Mouse (Mus musculus) ES-E14 (cell line): ENCODE measurements around the gene Btbd11. TPM values are rescaled to one million over a fixed set of nuclear protein-coding genes. Genes with fewer than 3 reads are reported as not detected.
A peak's percentile ranks its signal among the peaks of the same experiment; 100 is the strongest.

ENCODE experiments used
- DNase-seq: peaks from one replicate; pipeline ENCODE4 v3.0.0-alpha.2; 2013; ENCODE audit warnings: low read depth, low spot score
- H3K27ac ChIP-seq: 2 replicates; pipeline ENCODE4 v1.5.1; 2012; ENCODE audit warnings: low read depth, mild to moderate bottlenecking, low read length, moderate library complexity, mixed read lengths; ENCODE audit not compliant: poor library complexity, insufficient read depth, severe bottlenecking
- H3K36me3 ChIP-seq: 2 replicates; pipeline ENCODE4 v1.6.1; 2012; ENCODE audit warnings: mild to moderate bottlenecking, low read length, moderate library complexity, mixed read lengths; ENCODE audit not compliant: control insufficient read depth, poor library complexity, insufficient read depth, severe bottlenecking
- H3K4me1 ChIP-seq, 2 experiments: fragments of 150-350 bp in 1 of 2; sonication (generic) in 1 of 2; 2 replicates each; pipeline ENCODE4 v1.6.1; 2012; ENCODE audit warnings: low read length in 2 of 2, mild to moderate bottlenecking in 1 of 2, mixed read lengths in 1 of 2; ENCODE audit not compliant: control insufficient read depth in 2 of 2, insufficient read depth in 2 of 2, poor library complexity in 1 of 2
- H3K4me3 ChIP-seq, 2 experiments: fragments of 150-350 bp in 1 of 2; sonication (generic) in 1 of 2; 2 replicates each; pipeline ENCODE4 v1.5.1; 2012; ENCODE audit warnings: low read length in 2 of 2, low read depth in 1 of 2, mild to moderate bottlenecking in 1 of 2, mixed read lengths in 1 of 2; ENCODE audit not compliant: insufficient read depth in 1 of 2, poor library complexity in 1 of 2, severe bottlenecking in 1 of 2
- H3K9ac ChIP-seq: 2 replicates; pipeline ENCODE4 v1.6.1; 2012; ENCODE audit warnings: low read depth, mild to moderate bottlenecking, low read length, mixed read lengths; ENCODE audit not compliant: poor library complexity, insufficient read depth, severe bottlenecking
- H3K9me3 ChIP-seq: fragments of 150-350 bp; sonication (generic); 2 replicates; pipeline ENCODE4 v1.6.1; 2012; ENCODE audit warnings: low read depth, mild to moderate bottlenecking, low read length; ENCODE audit not compliant: control insufficient read depth, insufficient read depth
- CHD2 ChIP-seq: IDR thresholded peaks from 2 replicates; pipeline ENCODE4 v1.6.1; 2014; ENCODE audit warnings: mild to moderate bottlenecking, low read depth, low read length, inconsistent platforms
- HCFC1 ChIP-seq: IDR thresholded peaks from 2 replicates; pipeline ENCODE4 v1.6.1; 2012; ENCODE audit warnings: low read length, inconsistent platforms, borderline replicate concordance; ENCODE audit not compliant: insufficient read depth
- MAFK ChIP-seq: IDR thresholded peaks from 2 replicates; pipeline ENCODE4 v1.6.1; 2014; ENCODE audit warnings: mild to moderate bottlenecking, low read depth, low read length, inconsistent platforms; ENCODE audit not compliant: insufficient read depth
- ZC3H11A ChIP-seq: IDR thresholded peaks from 2 replicates; pipeline ENCODE4 v1.6.1; 2012; ENCODE audit warnings: low read depth, mild to moderate bottlenecking, inconsistent platforms, low read length, borderline replicate concordance
- ZNF384 ChIP-seq: IDR thresholded peaks from 2 replicates; pipeline ENCODE4 v1.6.1; 2012; ENCODE audit warnings: low read depth, low read length, inconsistent platforms
- in situ Hi-C, 2 experiments: fragments of 600-800 bp; cut with MboI; formaldehyde crosslinking; loops; one replicate each; pipeline ENCODE4 v1.15.1; 2025; ENCODE audit warnings: low sequenced_read_pairs in 2 of 2, inconsistent platforms in 1 of 2; ENCODE audit not compliant: unreplicated experiment in 2 of 2
- total RNA-seq: library from RNA; depleted of rRNA; stranded (reverse); fragments of 300-350 nt; gene quantifications from 2 replicates; pipeline ENCODE4 v1.2.3, GENCODE M21; 2012

Btbd11 gene
- total RNA-seq, 1 experiment: 9.9 TPM

DNA sequence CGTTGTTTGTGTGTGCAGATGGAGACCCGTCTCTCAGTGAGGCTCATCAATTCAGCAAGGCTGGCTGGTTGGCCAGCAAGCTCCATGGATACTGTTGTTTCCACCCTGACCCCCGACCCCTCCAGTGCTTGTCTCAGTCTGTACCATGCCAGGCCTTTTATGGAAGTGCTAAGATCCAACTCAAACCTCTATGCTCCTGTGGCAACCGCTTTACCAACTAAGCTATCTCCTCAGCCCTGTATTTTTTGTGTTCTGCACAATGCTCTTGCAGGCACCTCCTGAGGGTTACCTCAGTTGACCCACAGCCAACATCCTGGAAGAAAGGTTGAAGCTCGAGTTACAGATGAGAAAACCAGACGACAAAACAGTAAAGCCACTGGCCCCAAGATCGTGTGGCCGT, 230.5 kb downstream of the Btbd11 start:
- DNase-seq: no peak
- TF ChIP-seq ZC3H11A: no peak
- TF ChIP-seq MAFK: no peak
- no peak for TF ChIP-seq HCFC1
- TF ChIP-seq ZNF384: no peak
- no peak for TF ChIP-seq CHD2
- Histone ChIP-seq H3K4me1 (peaks cover 2 to 11% of the 10 kb centered on the region in 2 experiments; a peak in 1 of 4 replicates), H3K36me3 (no peaks in the 10 kb centered on the region), H3K9ac (no peak overlapping the region), H3K4me3 (no peak overlapping the region), H3K27ac (no peak overlapping the region), H3K9me3 (no peaks in the 10 kb centered on the region)
- in situ Hi-C loops: no loop called here

DNA sequence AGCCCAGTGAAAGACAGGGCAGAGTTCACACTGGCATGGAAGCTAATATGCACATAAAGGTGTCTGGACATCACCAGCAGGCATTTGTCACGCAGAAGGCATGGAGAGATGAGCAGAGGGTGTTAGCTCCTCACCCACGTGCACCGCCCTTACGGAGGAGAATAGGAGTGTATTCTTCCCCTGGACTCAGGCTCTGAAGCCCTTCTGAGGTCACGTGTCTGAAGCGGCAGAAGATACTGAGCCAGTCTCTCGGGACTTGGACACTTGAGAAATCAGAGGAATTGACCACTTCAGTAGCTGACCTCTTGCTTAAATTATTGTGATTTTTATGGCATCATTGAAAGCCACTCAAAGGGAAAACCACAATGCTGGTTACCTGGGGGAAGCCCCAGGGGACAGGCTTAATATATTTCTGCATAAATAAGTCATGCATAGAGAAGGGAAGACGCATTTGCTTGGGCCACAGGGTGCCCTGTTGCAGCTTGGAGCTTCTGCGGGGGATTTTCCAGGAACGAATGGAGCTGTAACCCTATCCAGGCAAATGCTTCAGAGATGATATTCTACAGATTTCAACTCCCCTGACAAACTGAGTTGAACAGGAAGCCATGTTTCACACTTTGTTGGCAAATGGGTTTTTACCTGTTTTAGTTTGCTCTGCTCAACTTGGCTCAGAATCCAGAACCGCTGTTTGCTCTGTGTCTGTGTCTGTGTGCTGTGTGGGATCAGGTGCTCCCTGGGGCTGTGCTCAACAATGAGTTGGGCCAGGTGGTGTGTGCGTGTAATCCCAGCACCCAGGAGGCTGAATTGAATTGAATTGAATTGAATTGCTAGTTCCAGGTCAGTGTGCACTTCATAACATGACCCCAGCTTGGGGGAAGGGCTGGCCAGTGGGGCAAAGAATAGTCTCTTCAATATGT, 231.1 kb downstream of the Btbd11 start:
- no peak overlapping the region for H3K27ac ChIP-seq
- H3K9ac ChIP-seq: no peak overlapping the region
- in situ Hi-C loops: no loop called here
- no peak overlapping the region for H3K4me3 ChIP-seq
- no peaks in the 10 kb centered on the region for H3K36me3 ChIP-seq
- H3K9me3 ChIP-seq: no peaks in the 10 kb centered on the region
- no peak for TF ChIP-seq MAFK
- no peak for TF ChIP-seq CHD2
- no peak for TF ChIP-seq HCFC1
- no peak for TF ChIP-seq ZNF384
- TF ChIP-seq ZC3H11A: no peak
- peaks cover 2 to 11% of the 10 kb centered on the region in 2 experiments; a peak in 1 of 4 replicates for H3K4me1 ChIP-seq
- no peak for DNase-seq

DNA sequence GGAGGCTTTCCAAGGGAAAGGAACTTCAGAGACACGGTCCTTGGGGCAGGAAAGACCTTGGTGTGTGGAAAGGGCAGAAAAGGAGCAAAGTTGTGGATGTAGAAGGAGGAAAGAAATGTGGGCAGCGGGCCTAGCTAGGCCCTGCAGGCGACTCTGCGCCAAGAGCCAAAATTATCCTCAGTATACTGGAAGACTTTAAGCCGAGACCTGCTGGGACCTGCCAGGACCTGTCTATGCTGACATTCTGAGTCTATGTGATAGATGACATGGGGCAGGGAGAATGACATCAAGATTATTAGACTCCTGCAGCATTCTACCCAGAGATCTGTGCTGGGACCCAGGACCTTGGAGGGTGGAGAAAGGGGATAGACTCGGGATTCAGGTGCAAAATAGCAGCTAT, 234.5 kb downstream of the Btbd11 start:
- Histone ChIP-seq H3K27ac (no peak overlapping the region), H3K9me3 (no peaks in the 10 kb centered on the region), H3K4me3 (no peak overlapping the region), H3K36me3 (no peaks in the 10 kb centered on the region), H3K9ac (no peak overlapping the region), H3K4me1 (peaks cover 3 to 11% of the 10 kb centered on the region in 2 experiments; a peak in 2 of 4 replicates)
- in situ Hi-C loops: no loop called here
- no peak for DNase-seq
- TF ChIP-seq HCFC1 (no peak), ZNF384 (no peak), ZC3H11A (no peak), CHD2 (no peak), MAFK (no peak)

DNA sequence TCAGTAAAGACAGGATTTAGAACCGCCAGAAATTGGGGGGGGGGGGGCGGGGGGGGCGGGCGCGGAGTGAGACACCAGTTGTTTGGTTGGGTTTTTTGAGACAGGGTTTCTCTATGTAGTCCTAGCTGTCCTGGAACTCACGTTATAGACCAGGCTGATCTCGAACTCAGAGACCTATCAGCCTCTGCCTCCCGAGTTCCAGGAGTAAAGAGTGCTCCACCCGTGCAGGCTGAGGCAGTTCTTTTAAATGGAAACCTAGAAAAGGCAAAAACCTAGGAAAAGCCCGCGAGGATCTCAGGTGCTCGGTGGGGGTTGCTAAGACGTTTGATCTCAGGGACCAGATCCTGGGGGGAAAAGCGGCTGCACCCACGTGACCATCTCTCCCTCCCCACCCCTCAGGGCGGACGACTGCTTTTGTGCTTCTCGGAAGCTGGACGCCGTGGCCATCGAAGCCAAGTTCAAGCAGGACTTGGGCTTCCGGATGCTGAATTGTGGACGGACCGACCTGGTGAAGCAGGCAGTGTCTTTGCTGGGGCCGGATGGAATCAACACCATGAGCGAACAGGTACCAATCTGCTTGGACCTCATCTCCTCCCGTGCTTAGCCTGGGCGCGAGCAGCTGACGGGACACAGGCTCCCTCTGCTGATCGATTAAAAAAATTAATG, 238.0 kb downstream of the Btbd11 start:
- in situ Hi-C loops: loop anchor here in 1 of 2 experiments (25.0 kb wide), 1 partner anchor 412 kb away; no protein-coding TSS in a partner anchor
- TF ChIP-seq ZC3H11A (peak; percentile 85), HCFC1 (no peak)
- no peaks in the 10 kb centered on the region for H3K36me3 ChIP-seq
- peak overlapping the region; percentile 58 for H3K9ac ChIP-seq
- peak overlapping the region; percentile 43 to 83 for H3K4me3 ChIP-seq
- no peak overlapping the region for H3K27ac ChIP-seq
- no peak for DNase-seq
- peaks cover 3 to 4% of the 10 kb centered on the region in 2 experiments; a peak in 2 of 4 replicates for H3K4me1 ChIP-seq
- H3K9me3 ChIP-seq: no peaks in the 10 kb centered on the region
